Mouse (Mus musculus) olfactory bulb, adult 2 months (tissue): ENCODE data around the gene Bbs12.

Source experiments
- CTCF ChIP-seq: fragments of 200-500 bp; IDR thresholded peaks from 2 replicates; pipeline ENCODE4 v1.5.1; 2012; ENCODE audit warnings: low read depth, mild to moderate bottlenecking, low read length, moderate library complexity; ENCODE audit not compliant: insufficient read depth
- POLR2A ChIP-seq: fragments of 200-500 bp; IDR thresholded peaks from 2 replicates; pipeline ENCODE4 v1.6.1; 2012; ENCODE audit warnings: mild to moderate bottlenecking, low read depth, low read length, moderate library complexity; ENCODE audit not compliant: insufficient read depth

GRCm38 (mm10) chr3:37299470-37299869 is 12.9 kb upstream of the Bbs12 start:
- TF ChIP-seq CTCF (no peak), POLR2A (no peak)
